Mouse (Mus musculus) intestine, embryonic 14.5 days (tissue): Measurements from ENCODE around the gene Ints4. TPM values are rescaled to one million over a fixed set of nuclear protein-coding genes. Genes with fewer than 3 reads are reported as not detected.
A peak's percentile ranks its signal among the peaks of the same experiment; 100 is the strongest.

Experiments
- ATAC-seq: fragments of 200-750 bp; cut with Nextera tagmentation; replicated peaks from 2 replicates; pipeline ENCODE4 v1.8.0; 2017; ENCODE audit warnings: low read depth, moderate number of reproducible peaks, moderate TSS enrichment, moderate library complexity; ENCODE audit not compliant: low FRiP score, low TSS enrichment
- DNase-seq: peaks from one replicate; pipeline ENCODE4 v3.0.0-alpha.2; 2018; ENCODE audit warnings: low spot score
- H3K27ac ChIP-seq: fragments of 300-500 bp; sonication (generic); 2 replicates; pipeline ENCODE4 v1.5.1; 2014; ENCODE audit warnings: low read depth, mild to moderate bottlenecking, control low read depth
- H3K27me3 ChIP-seq: fragments of 300-500 bp; sonication (generic); replicated peaks from 2 replicates; pipeline ENCODE4 v1.6.1; 2014; ENCODE audit warnings: low read length, control low read depth; ENCODE audit not compliant: control insufficient read depth, insufficient read depth
- H3K36me3 ChIP-seq: fragments of 300-500 bp; sonication (generic); 2 replicates; pipeline ENCODE4 v1.6.1; 2014; ENCODE audit warnings: low read length, control low read depth; ENCODE audit not compliant: control insufficient read depth, insufficient read depth
- H3K4me1 ChIP-seq: fragments of 300-500 bp; sonication (generic); replicated peaks from 2 replicates; pipeline ENCODE4 v1.6.1; 2014; ENCODE audit warnings: low read length, control low read depth, mixed read lengths; ENCODE audit not compliant: control insufficient read depth, insufficient read depth
- H3K4me2 ChIP-seq: fragments of 300-500 bp; sonication (generic); 2 replicates; pipeline ENCODE4 v1.6.1; 2014; ENCODE audit warnings: low read length
- H3K4me3 ChIP-seq: fragments of 300-500 bp; sonication (generic); 2 replicates; pipeline ENCODE4 v1.5.1; 2014; ENCODE audit warnings: low read depth, low read length, control low read depth, mixed read lengths
- H3K9ac ChIP-seq: fragments of 300-500 bp; sonication (generic); 2 replicates; pipeline ENCODE4 v1.6.1; 2014; ENCODE audit warnings: mild to moderate bottlenecking, low read length
- H3K9me3 ChIP-seq: fragments of 300-500 bp; sonication (generic); 2 replicates; pipeline ENCODE4 v1.6.1; 2016; ENCODE audit warnings: low read length, control low read depth; ENCODE audit not compliant: control insufficient read depth
- WGBS: fragments of 180-500 bp; shearing (Covaris S2); extraction: QIAGEN DNeasy Blood & Tissue Kit; methylation state at CpG from one replicate; pipeline ENCODE4 v1.1.7; 2014; 5-methylcytosine and 5-hydroxymethylcytosine counted together
- polyA plus RNA-seq: library from polyadenylated mRNA; unstranded; fragments of >200 nt; fragmentation: Nextera tagmentation; extraction: Ambion mirVana; gene quantifications from 2 replicates; pipeline ENCODE4 v1.2.1, GENCODE M21; 2014

Ints4 gene
- polyA plus RNA-seq, 1 experiment from 2014 or later = 56.4 TPM

DNA sequence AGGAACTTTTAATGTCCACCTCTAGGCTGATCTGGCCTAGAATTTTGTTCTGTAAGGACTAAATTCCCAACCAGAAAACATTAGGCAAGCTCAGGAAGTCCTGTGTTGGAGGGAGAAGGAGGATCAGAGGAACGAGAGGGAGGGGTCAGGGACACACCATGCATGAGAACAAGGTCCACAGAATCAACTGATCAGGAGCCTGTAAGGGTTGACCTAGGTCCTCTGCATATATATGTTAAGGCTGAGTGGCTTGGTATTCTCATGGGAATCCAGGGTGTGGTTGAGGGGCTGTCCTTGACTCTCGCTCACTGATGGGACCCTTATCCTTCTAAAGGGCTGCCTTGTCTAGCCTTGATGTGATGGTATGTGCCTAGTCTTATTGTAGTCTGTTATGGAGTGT lies 82.8 kb downstream of the Ints4 start:
- H3K4me2 ChIP-seq = no peak overlapping the region
- DNase-seq (no peak), ATAC-seq (no peak)
- H3K36me3 ChIP-seq = no peaks in the 10 kb centered on the region
- no peak overlapping the region for H3K4me3 ChIP-seq
- no peak overlapping the region for H3K27ac ChIP-seq
- no peak overlapping the region for H3K9ac ChIP-seq
- H3K4me1 ChIP-seq = no peaks in the 10 kb centered on the region
- 84% methylated on average over 2 of the region's 2 CpGs for WGBS
- no peaks in the 10 kb centered on the region for H3K27me3 ChIP-seq
- no peaks in the 10 kb centered on the region for H3K9me3 ChIP-seq

DNA sequence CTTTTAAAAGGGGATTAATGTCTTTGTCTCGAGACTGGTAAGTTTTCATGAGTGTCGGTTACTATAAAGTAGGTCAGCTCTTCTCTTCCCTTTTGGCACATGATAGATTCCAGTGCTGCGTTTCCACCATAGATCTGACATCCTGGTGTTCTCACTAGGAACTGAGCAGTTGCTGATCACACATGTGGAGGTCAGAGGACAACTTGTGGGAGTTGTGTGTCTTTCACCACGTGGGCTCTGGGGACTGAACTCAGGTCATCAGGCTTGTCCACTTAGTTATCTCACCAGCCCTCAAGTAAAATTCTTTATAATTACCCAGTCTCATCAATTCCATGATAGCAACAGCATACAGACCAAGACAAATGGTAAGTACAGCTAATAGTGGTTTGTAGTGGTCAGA lies 88.6 kb downstream of the Ints4 start:
- Histone ChIP-seq H3K27me3 (no peaks in the 10 kb centered on the region), H3K4me1 (no peaks in the 10 kb centered on the region), H3K27ac (no peak overlapping the region), H3K9me3 (no peaks in the 10 kb centered on the region), H3K4me3 (no peak overlapping the region), H3K36me3 (0 out of 2 replicates have a peak, but pooled peaks cover 7% of the 10 kb centered on the region), H3K4me2 (no peak overlapping the region), H3K9ac (no peak overlapping the region)
- no peak for DNase-seq
- 79% methylated on average over 4 of the region's 4 CpGs for WGBS
- ATAC-seq = no peak

DNA sequence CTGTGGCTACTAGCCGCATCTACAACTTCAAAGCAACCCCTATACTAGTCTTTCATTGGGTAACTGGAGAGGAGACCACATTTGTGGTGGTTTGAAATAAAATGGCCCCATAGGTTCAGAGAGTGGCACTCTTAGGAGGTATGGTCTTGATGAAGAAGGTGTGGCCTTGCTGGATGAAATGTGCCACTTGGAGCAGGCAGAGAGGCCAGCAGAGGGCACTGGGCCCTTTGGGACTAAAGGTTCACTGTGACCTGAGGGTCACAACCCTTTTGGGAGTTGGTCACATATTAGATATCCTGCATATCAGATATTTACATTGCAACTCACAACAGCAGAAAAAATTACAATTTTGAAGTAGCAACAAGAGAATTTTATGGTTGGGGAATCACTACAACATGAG lies 89.6 kb downstream of the Ints4 start:
- Histone ChIP-seq H3K9ac (no peak overlapping the region), H3K4me2 (no peak overlapping the region), H3K9me3 (no peaks in the 10 kb centered on the region), H3K36me3 (0 out of 2 replicates have a peak, but pooled peaks cover 12% of the 10 kb centered on the region), H3K27me3 (no peaks in the 10 kb centered on the region), H3K27ac (no peak overlapping the region), H3K4me3 (no peak overlapping the region), H3K4me1 (no peaks in the 10 kb centered on the region)
- DNase-seq (no peak), ATAC-seq (no peak)
- WGBS = 79% methylated on average over 1 of the region's 1 CpGs

DNA sequence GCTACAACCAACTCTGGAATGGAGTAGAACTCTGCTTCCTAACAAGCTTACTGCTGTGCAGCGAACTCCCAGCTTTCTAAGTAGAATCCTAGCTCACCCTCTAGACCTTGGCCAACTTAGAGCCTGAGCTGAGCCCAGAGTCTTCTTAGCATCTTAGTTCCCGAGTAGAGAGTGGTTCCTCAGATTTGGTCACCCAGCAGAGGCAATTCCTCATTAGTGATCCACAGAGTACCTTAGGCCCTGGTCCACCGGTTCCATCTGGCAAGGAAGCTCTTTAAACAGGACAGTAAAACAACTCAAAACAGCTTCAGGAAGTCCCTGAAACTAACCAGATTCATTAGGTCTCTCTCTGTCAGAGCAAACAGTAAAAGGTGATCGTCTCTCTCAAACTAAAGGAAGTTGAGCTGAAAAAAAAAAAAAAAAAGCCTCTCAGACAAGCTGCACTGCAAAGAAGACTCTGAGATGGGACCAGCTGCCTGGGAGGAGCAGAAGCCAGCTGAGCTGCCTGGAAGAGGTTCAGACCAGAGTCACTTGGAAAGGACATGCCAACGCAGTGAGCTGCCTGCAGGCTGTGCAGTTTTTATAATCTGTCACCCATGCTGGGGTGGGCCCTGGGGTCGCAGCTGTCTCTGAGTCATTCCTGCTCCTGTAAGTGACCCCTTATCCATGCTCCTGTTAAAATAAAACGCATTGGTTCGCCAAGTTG lies 97.8 kb downstream of the Ints4 start:
- H3K27ac ChIP-seq = peak overlapping the region; percentile 97
- no peaks in the 10 kb centered on the region for H3K9me3 ChIP-seq
- peak overlapping the region; percentile 69 for H3K4me2 ChIP-seq
- DNase-seq (peak; percentile 73), ATAC-seq (no peak)
- peaks cover 13% of the 10 kb centered on the region for H3K4me1 ChIP-seq
- peak overlapping the region; percentile 99 for H3K9ac ChIP-seq
- peak overlapping the region; percentile 98 for H3K4me3 ChIP-seq
- 0 out of 2 replicates have a peak, but pooled peaks cover 12% of the 10 kb centered on the region for H3K36me3 ChIP-seq
- no peaks in the 10 kb centered on the region for H3K27me3 ChIP-seq
- WGBS = 23% methylated on average over 8 of the region's 8 CpGs

DNA sequence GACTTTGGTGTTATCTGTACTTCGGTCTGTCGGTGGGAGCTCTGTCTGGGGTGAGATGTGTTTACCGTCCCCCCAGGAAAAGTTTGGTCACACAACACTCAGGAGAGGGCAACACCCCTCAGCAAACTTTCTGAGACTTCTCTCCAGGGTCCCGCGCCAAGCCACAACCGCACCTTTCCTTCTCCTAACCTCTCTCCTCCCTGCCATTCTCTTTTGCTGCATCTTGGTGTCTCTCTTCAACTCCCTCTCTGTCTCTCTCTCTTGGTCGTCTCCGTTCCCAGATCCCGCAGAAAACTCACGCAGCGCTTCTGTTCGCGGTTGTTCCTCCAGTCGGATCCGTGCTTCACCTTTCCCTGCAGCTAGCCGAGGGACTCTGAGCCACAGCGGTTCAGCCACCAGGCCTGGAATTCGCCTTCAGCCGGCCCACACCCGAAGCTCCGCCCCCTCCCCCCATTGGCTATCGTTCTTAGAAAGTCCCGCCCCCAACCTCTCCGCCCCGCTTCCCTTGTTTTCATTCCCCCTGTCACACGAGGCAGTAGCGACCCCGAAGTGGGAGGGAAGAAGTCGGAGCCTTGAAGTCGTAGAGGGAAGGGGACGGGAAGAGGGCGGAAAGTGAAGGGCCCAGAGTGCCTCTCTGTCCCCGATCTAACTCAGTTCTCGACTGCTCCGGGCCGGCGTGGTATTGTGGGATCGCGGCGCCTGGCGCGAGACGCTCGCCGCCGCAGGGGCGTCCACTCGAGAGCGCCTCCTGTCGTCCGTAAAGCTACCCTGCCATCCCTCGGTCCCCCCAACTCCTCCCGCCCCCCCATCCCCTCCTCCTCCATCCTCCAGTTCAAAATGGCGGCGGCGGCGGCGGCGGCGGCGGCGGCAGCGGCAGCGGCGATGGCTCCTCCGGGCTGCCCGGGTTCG lies 98.6 kb downstream of the Ints4 start, which contains the start of the genes Aamdc and Rsf1:
Aamdc (minus strand) TSS at position 431 of the 909 bp plus-strand sequence.
Rsf1 (plus strand) TSS at position 823 of the 909 bp plus-strand sequence.
- H3K36me3 ChIP-seq = 0 out of 2 replicates have a peak, but pooled peaks cover 5% of the 10 kb centered on the region
- DNase-seq = peak; percentile 96
- H3K27me3 ChIP-seq = no peaks in the 10 kb centered on the region
- peak within 1 kb of the TSS; percentile 69 for H3K4me2 ChIP-seq
- peaks cover 13% of the 10 kb centered on the region for H3K4me1 ChIP-seq
- H3K27ac ChIP-seq = peak within 1 kb of the TSS; percentile 97
- peak within 1 kb of the TSS; percentile 99 for H3K9ac ChIP-seq
- no peaks in the 10 kb centered on the region for H3K9me3 ChIP-seq
- 1% methylated on average over 62 of the region's 68 CpGs for WGBS
- H3K4me3 ChIP-seq = peak within 1 kb of the TSS; percentile 98
- ATAC-seq = peak; percentile 94

DNA sequence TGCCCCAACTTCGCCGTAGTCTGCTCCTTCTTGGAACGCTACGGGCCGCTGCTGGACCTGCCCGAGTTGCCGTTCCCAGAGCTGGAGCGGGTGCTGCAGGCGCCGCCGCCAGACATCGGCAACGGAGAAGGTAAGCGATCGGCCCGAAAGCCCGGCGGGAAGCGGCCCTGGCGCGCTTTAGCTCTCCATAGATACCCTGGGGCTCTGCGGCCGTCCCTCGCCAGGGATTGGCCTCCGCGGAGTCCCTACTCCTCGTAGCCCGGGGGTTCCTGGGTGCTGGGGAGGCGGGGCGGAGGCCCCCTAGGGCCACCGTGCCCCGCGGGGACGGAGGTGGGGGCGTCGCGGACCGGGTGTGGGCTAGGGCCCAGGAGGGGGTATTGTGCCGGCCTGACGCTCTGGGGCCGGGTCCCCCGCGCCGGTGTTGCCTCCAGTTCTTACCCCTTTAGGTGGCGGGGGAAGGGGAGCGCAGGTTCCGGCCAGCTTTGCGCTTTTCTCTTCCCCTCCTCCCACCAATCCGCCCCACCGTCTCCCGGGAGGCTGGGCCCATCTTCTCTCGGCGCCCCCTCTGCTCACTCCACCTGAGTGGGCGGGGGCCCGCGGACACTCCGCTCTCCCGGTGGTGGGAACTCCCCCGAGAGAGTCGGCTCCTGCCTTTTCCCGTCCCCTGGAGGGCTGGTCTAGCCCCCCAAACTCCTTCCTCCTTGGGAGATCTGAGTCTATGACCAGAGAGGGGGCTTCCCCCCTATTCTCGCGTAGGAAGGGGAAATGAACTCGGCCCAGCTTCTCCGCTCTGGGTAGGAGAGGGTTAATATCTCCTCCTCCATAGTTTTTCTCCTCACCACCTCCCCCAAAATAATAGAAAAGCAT lies 99.5 kb downstream of the Ints4 start:
- WGBS = under 1% methylated on average over 49 of the region's 65 CpGs
- peak overlapping the region; percentile 69 for H3K4me2 ChIP-seq
- peak; percentile 88 for DNase-seq
- H3K9me3 ChIP-seq = no peaks in the 10 kb centered on the region
- H3K4me3 ChIP-seq = peak overlapping the region; percentile 98
- H3K36me3 ChIP-seq = no peaks in the 10 kb centered on the region
- no peaks in the 10 kb centered on the region for H3K27me3 ChIP-seq
- H3K4me1 ChIP-seq = peaks cover 13% of the 10 kb centered on the region
- H3K27ac ChIP-seq = peak overlapping the region; percentile 97
- peak overlapping the region; percentile 99 for H3K9ac ChIP-seq
- ATAC-seq = peak; percentile 41

DNA sequence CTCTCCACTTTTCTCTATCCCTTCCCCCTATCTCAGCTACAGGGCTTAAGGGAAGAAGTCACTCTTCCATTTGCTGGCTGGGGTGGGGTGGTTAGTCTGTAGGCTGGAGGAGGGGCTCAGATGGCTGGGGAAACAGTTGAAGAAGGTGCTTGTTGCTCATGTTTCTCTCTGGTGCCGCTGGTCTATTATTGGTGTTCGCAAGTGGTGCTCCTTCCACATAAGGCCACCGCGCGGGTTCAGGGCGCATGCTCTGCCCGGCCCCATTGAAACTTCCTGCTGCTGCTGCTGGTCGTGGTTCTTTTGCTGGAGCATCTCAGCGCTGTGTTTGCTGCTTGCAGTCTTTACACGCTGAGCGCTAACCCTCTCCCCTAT lies 100.1 kb downstream of the Ints4 start:
- Histone ChIP-seq H3K4me2 (peak overlapping the region; percentile 69), H3K36me3 (no peaks in the 10 kb centered on the region), H3K27me3 (no peaks in the 10 kb centered on the region), H3K9ac (peak overlapping the region; percentile 99), H3K27ac (peak overlapping the region; percentile 97), H3K4me3 (peak overlapping the region; percentile 98), H3K9me3 (no peaks in the 10 kb centered on the region), H3K4me1 (peaks cover 13% of the 10 kb centered on the region)
- 1% methylated on average over 11 of the region's 11 CpGs for WGBS
- peak; percentile 54 for ATAC-seq
- DNase-seq = no peak

DNA sequence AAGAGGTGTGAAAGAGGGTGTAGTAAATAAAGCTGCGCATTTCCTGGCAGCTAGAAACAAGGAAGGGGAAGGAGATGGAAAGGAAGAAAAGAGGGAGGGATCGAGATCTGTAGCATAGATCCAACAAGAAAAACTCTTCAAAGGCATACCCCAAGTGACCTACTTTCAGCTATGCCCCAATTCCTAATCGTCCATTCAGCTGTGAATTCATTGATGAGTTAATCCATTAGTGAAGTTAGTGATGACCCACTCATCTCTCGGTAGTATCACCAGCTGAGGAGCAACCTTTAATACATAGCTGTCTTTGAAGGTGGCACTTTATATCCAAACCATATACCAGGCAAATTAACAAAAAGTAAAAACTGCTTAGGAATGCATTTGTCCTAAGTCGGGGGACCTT lies 107.8 kb downstream of the Ints4 start:
- ATAC-seq (no peak), DNase-seq (no peak)
- no peak overlapping the region for H3K4me2 ChIP-seq
- H3K4me3 ChIP-seq = no peak overlapping the region
- H3K36me3 ChIP-seq = no peaks in the 10 kb centered on the region
- H3K9ac ChIP-seq = no peak overlapping the region
- H3K27me3 ChIP-seq = no peaks in the 10 kb centered on the region
- no peak overlapping the region for H3K27ac ChIP-seq
- 80% methylated on average over 5 of the region's 5 CpGs for WGBS
- peaks cover 21% of the 10 kb centered on the region for H3K4me1 ChIP-seq
- no peaks in the 10 kb centered on the region for H3K9me3 ChIP-seq
